Mouse (Mus musculus): ENCODE data around the gene Sgk2. TPM values are rescaled to one million over a fixed set of nuclear protein-coding genes. Genes with fewer than 3 reads are reported as not detected.

Sgk2 gene
- total and polyA plus RNA-seq, 2 experiments from 2014 or later, result 0.25 TPM; not detected in 1

DNA sequence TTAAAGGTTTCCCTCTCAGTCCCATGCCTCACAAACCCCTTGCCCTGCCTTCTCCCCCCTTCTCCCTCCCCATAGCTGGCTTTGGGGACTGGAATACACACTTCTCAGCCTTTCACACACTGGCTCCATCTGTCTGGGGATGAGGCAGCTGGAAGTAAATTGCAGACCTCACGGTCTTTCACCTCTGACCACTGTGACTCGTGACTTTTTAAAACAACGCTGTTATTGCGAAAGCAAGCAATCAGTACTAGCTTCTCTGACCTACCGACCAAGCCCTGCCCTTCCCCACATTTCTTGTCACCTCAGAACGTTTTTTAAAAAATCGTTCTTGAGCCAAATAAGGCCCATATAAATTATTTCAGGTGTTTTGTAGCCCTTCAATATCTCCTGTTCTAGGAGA is 14.4 kb upstream of the Sgk2 start:
- Histone ChIP-seq H3K4me3 (ENCODE audit: low read depth, low read length) (no peak overlapping the region), H3K9me3 (ENCODE audit: low read length) (no peaks in the 10 kb centered on the region), H3K27ac (ENCODE audit: low read depth, low read length) (no peak overlapping the region), H3K4me1 (ENCODE audit: insufficient read depth) (peaks cover 5% of the 10 kb centered on the region; the same call in 1 of the 2 replicates), H3K4me2 (ENCODE audit: low read depth) (no peak overlapping the region), H3K9ac (no peak overlapping the region), H3K27me3 (ENCODE audit: insufficient read depth, low read length) (no peaks in the 10 kb centered on the region), H3K36me3 (ENCODE audit: insufficient read depth) (no peaks in the 10 kb centered on the region)
- DNase-seq (no peak), ATAC-seq (no peak)
- WGBS, result 77% methylated on average over 7 of the region's 7 CpGs
- no peak for TF ChIP-seq CTCF (IDR thresholded peaks at IDR 0.05; ENCODE audit: low read depth)

DNA sequence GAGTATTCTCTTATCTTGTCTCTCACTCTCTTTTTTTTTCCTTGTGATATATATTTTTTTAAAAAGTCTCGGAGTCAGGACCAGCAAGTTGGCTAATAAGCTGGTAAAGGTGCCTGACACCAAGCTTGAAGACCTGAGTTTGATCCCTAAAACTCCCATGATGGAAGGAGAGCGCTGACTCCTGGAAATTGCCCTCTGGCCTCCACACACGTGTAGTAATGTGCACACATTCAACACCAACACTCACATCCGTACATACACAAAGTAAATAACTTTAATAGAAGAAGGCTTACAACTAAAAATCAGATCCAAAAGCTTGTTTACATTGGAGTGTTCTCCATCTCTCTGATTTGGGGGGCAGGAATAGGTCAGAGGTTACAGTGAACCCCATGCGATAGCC is 13.9 kb upstream of the Sgk2 start:
- no peak overlapping the region for H3K9ac ChIP-seq
- H3K9me3 ChIP-seq (ENCODE audit: low read length), result no peaks in the 10 kb centered on the region
- TF ChIP-seq CTCF (IDR thresholded peaks at IDR 0.05; ENCODE audit: low read depth), result no peak
- peaks cover 5% of the 10 kb centered on the region; the same call in 1 of the 2 replicates for H3K4me1 ChIP-seq (ENCODE audit: insufficient read depth)
- no peak overlapping the region for H3K4me2 ChIP-seq (ENCODE audit: low read depth)
- no peak overlapping the region for H3K27ac ChIP-seq (ENCODE audit: low read depth, low read length)
- ATAC-seq, result no peak
- H3K4me3 ChIP-seq (ENCODE audit: low read depth, low read length), result no peak overlapping the region
- no peak for DNase-seq
- H3K27me3 ChIP-seq (ENCODE audit: insufficient read depth, low read length), result no peaks in the 10 kb centered on the region
- 75% methylated on average over 5 of the region's 5 CpGs for WGBS
- H3K36me3 ChIP-seq (ENCODE audit: insufficient read depth), result no peaks in the 10 kb centered on the region

DNA sequence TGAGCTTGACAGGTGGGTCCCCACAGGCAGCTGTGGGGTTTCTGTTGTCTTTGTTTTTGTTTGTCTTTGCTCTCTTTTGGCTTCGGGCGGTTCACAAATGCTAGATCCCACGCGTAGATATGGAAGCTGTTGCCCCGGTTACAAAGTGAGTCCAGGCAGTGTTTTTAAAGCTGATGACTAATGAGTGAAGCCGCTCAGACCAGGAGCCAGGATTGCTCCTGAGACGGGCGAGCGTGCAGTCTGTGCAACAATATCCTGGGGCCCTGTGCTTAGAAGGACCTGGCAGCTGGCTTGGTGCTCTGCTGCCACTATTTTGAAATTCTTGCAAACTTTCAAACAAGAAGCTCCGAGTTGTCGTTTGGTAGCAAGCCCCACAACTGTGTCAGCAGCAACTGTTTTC is 13.5 kb upstream of the Sgk2 start:
- Histone ChIP-seq H3K27me3 (ENCODE audit: insufficient read depth, low read length) (no peaks in the 10 kb centered on the region), H3K9ac (no peak overlapping the region), H3K36me3 (ENCODE audit: insufficient read depth) (no peaks in the 10 kb centered on the region), H3K4me3 (ENCODE audit: low read depth, low read length) (no peak overlapping the region), H3K4me1 (ENCODE audit: insufficient read depth) (peaks cover 5% of the 10 kb centered on the region; the same call in 1 of the 2 replicates), H3K4me2 (ENCODE audit: low read depth) (no peak overlapping the region), H3K27ac (ENCODE audit: low read depth, low read length) (no peak overlapping the region), H3K9me3 (ENCODE audit: low read length) (no peaks in the 10 kb centered on the region)
- DNase-seq (peak; percentile 22), ATAC-seq (no peak; the same call in 1 of the 2 replicates)
- TF ChIP-seq CTCF (IDR thresholded peaks at IDR 0.05; ENCODE audit: low read depth), result no peak
- WGBS, result 14% methylated on average over 11 of the region's 11 CpGs

DNA sequence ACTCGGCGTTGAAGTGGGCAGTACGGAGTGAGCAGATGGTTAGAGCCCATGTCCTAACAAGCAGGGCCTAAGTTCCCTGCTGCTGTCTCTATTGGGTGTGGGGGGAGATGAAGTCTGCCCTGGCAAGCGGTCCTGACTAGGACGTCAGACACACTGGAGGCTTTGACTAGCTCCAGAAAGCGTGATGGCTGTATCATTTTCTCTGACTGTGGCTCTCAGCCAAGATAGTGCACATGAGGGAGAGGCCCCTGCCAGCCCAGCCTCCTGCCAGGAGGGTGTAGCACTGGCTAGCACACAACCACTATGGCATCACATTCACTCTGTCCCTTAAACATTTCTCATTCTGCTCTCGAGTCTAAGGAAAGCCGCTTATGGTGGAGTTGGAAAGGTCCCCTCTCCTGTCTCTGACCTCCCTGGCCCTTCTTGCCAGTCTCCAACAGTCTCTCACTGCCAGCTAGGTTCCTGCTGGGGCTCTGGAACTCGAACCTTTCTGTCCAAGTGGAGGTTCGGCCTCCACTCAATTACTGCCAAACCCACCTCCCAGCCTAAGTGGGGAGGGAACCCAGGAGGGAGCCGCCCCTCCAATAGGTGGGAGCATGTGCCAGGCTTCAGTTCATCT is 11.9 kb upstream of the Sgk2 start:
- no peaks in the 10 kb centered on the region for H3K9me3 ChIP-seq (ENCODE audit: low read length)
- H3K36me3 ChIP-seq (ENCODE audit: insufficient read depth), result no peaks in the 10 kb centered on the region
- no peak overlapping the region for H3K9ac ChIP-seq
- DNase-seq (peak; percentile 68), ATAC-seq (peak; percentile 78)
- no peaks in the 10 kb centered on the region for H3K27me3 ChIP-seq (ENCODE audit: insufficient read depth, low read length)
- no peak overlapping the region for H3K4me3 ChIP-seq (ENCODE audit: low read depth, low read length)
- H3K4me1 ChIP-seq (ENCODE audit: insufficient read depth), result peaks cover 5% of the 10 kb centered on the region; the same call in 1 of the 2 replicates
- whole genome bisulfite sequencing, result 41% methylated on average over 11 of the region's 11 CpGs
- TF ChIP-seq CTCF (IDR thresholded peaks at IDR 0.05; ENCODE audit: low read depth), result no peak
- H3K4me2 ChIP-seq (ENCODE audit: low read depth), result no peak overlapping the region
- no peak overlapping the region for H3K27ac ChIP-seq (ENCODE audit: low read depth, low read length)

DNA sequence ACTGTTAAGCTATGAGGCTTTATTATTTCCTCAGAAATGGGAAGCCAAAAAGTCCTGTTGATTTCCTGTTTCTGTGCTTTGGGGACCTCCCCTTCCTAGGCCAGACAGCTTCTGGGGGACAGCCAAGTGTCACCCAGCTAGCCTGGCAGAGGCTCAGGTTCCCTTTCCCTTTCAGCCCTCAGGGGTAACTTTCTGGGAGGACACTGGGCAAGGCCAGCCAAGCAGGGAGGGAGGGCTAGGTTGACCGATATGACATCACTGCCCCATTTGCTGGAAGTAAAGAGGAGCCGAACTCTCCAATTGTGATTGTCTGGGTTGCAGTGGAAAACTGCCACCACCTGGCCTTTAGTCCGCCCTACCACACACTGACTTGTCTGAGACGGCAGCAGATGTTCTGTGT is 11.1 kb upstream of the Sgk2 start:
- Histone ChIP-seq H3K9ac (no peak overlapping the region), H3K4me1 (ENCODE audit: insufficient read depth) (peaks cover 5% of the 10 kb centered on the region; the same call in 1 of the 2 replicates), H3K4me3 (ENCODE audit: low read depth, low read length) (no peak overlapping the region), H3K36me3 (ENCODE audit: insufficient read depth) (no peaks in the 10 kb centered on the region), H3K4me2 (ENCODE audit: low read depth) (no peak overlapping the region), H3K27me3 (ENCODE audit: insufficient read depth, low read length) (no peaks in the 10 kb centered on the region), H3K27ac (ENCODE audit: low read depth, low read length) (no peak overlapping the region), H3K9me3 (ENCODE audit: low read length) (no peaks in the 10 kb centered on the region)
- ATAC-seq (0 out of 2 replicates have a peak, but pooled peaks have one; percentile 19), DNase-seq (no peak)
- no peak for TF ChIP-seq CTCF (IDR thresholded peaks at IDR 0.05; ENCODE audit: low read depth)
- WGBS, result 34% methylated on average over 4 of the region's 4 CpGs

DNA sequence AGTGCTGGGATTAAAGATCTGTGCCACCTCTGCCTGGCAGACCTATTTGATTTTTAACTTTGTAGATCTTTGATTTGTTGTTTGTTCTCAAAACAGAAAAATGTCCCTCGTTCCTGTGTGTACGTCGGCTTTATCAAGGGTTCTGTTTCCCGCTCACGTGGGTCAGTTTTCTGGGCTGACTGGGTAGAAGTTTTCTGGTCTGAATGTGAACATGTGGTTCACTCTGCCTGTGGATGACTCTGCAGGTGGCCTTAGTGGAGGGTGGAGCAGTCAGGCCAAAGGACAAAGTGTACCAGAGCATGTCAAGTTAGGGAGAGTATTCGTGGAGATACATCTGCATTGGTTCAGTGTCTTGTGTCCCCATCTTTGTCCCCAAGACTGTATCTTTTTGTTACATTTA is 2.7 kb upstream of the Sgk2 start:
- TF ChIP-seq CTCF (IDR thresholded peaks at IDR 0.05; ENCODE audit: low read depth), result no peak
- no peak overlapping the region for H3K4me2 ChIP-seq (ENCODE audit: low read depth)
- whole genome bisulfite sequencing, result 92% methylated on average over 6 of the region's 6 CpGs
- H3K4me1 ChIP-seq (ENCODE audit: insufficient read depth), result no peaks in the 10 kb centered on the region
- H3K4me3 ChIP-seq (ENCODE audit: low read depth, low read length), result no peak overlapping the region
- H3K27ac ChIP-seq (ENCODE audit: low read depth, low read length), result no peak overlapping the region
- H3K27me3 ChIP-seq (ENCODE audit: insufficient read depth, low read length), result no peaks in the 10 kb centered on the region
- DNase-seq, result no peak
- H3K9me3 ChIP-seq (ENCODE audit: low read length), result no peaks in the 10 kb centered on the region
- H3K36me3 ChIP-seq (ENCODE audit: insufficient read depth), result no peaks in the 10 kb centered on the region
- no peak overlapping the region for H3K9ac ChIP-seq
- ATAC-seq, result no peak

DNA sequence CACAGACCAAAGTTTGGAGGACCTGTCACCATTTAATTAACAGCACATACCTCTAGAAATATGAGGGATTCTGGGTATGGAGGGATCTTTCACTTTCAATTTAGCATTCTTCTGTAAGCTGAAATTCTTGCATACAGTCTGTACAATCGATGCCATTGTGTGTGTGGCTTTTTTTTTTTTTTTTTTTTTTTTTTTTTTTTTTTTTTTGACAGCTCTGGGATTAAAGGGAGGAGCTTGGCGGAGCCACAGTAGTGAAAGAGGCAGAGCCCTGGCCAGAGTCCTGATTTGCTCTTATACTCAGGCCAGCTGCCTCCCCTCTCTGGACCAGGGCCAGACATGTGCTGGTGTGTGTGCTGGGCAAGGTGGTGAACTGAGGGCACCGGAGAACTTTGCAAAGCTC is 1.2 kb upstream of the Sgk2 start:
- no peaks in the 10 kb centered on the region for H3K9me3 ChIP-seq (ENCODE audit: low read length)
- no peak overlapping the region for H3K27ac ChIP-seq (ENCODE audit: low read depth, low read length)
- ATAC-seq, result peak; percentile 56
- H3K9ac ChIP-seq, result no peak overlapping the region
- no peaks in the 10 kb centered on the region for H3K36me3 ChIP-seq (ENCODE audit: insufficient read depth)
- peak; percentile 48 for DNase-seq
- H3K4me1 ChIP-seq (ENCODE audit: insufficient read depth), result no peaks in the 10 kb centered on the region
- H3K4me3 ChIP-seq (ENCODE audit: low read depth, low read length), result no peak overlapping the region
- H3K27me3 ChIP-seq (ENCODE audit: insufficient read depth, low read length), result no peaks in the 10 kb centered on the region
- 19% methylated on average over 3 of the region's 3 CpGs for WGBS
- no peak overlapping the region for H3K4me2 ChIP-seq (ENCODE audit: low read depth)
- no peak for TF ChIP-seq CTCF (IDR thresholded peaks at IDR 0.05; ENCODE audit: low read depth)
